Mouse (Mus musculus) neural tube, embryonic 11.5 days (tissue): ENCODE measurements around the gene Zbtb46. TPM values are rescaled to one million over a fixed set of nuclear protein-coding genes. Genes with fewer than 3 reads are reported as not detected.
"Not testable (repeated sequence)": the region's sequence is repeated elsewhere in the genome, so short reads cannot be mapped to it uniquely, and the experiment has no call there.

Experiments
- ATAC-seq: fragments of 200-750 bp; cut with Nextera tagmentation; 2 replicates; pipeline ENCODE4 v1.8.0; 2017; ENCODE audit warnings: moderate number of reproducible peaks, mild to moderate bottlenecking, moderate TSS enrichment, moderate library complexity; ENCODE audit not compliant: insufficient read depth, low FRiP score, low TSS enrichment
- DNase-seq: peaks from one replicate; pipeline ENCODE4 v3.0.0-alpha.2; 2015; ENCODE audit warnings: low spot score
- H3K27ac ChIP-seq: fragments of 300-500 bp; sonication (generic); 2 replicates; pipeline ENCODE4 v1.5.1; 2014; ENCODE audit warnings: low read depth, mild to moderate bottlenecking, low read length
- H3K27me3 ChIP-seq: fragments of 300-500 bp; sonication (generic); 2 replicates; pipeline ENCODE4 v1.6.1; 2014; ENCODE audit warnings: mild to moderate bottlenecking, low read length, mixed read lengths; ENCODE audit not compliant: control insufficient read depth, insufficient read depth
- H3K36me3 ChIP-seq: fragments of 300-500 bp; sonication (generic); 2 replicates; pipeline ENCODE4 v1.6.1; 2014; ENCODE audit warnings: mild to moderate bottlenecking, low read length, moderate library complexity, mixed read lengths; ENCODE audit not compliant: control insufficient read depth, insufficient read depth
- H3K4me1 ChIP-seq: fragments of 300-500 bp; sonication (generic); 2 replicates; pipeline ENCODE4 v1.6.1; 2014; ENCODE audit warnings: low read length, mixed read lengths; ENCODE audit not compliant: control insufficient read depth, insufficient read depth
- H3K4me2 ChIP-seq: fragments of 300-500 bp; sonication (generic); 2 replicates; pipeline ENCODE4 v1.6.1; 2014; ENCODE audit warnings: low read depth, mild to moderate bottlenecking, moderate library complexity
- H3K4me3 ChIP-seq: fragments of 300-500 bp; sonication (generic); 2 replicates; pipeline ENCODE4 v1.5.1; 2014; ENCODE audit warnings: low read depth, low read length
- H3K9ac ChIP-seq: fragments of 300-500 bp; sonication (generic); 2 replicates; pipeline ENCODE4 v1.6.1; 2014; ENCODE audit warnings: mild to moderate bottlenecking, low read length
- H3K9me3 ChIP-seq: fragments of 300-500 bp; sonication (generic); 2 replicates; pipeline ENCODE4 v1.6.1; 2016; ENCODE audit warnings: low read length; ENCODE audit not compliant: control insufficient read depth
- WGBS: fragments of 180-500 bp; shearing (Covaris S2); extraction: QIAGEN DNeasy Blood & Tissue Kit; methylation state at CpG from one replicate; pipeline ENCODE4 v1.1.7; 2014; 5-methylcytosine and 5-hydroxymethylcytosine counted together
- polyA plus RNA-seq: library from polyadenylated mRNA; unstranded; fragments of >200 nt; fragmentation: Nextera tagmentation; extraction: Ambion mirVana; gene quantifications from 2 replicates; pipeline ENCODE4 v1.2.1, GENCODE M21; 2014

Gene Zbtb46
- 20.2 and 21.9 TPM in 2 replicates for polyA plus RNA-seq

DNA sequence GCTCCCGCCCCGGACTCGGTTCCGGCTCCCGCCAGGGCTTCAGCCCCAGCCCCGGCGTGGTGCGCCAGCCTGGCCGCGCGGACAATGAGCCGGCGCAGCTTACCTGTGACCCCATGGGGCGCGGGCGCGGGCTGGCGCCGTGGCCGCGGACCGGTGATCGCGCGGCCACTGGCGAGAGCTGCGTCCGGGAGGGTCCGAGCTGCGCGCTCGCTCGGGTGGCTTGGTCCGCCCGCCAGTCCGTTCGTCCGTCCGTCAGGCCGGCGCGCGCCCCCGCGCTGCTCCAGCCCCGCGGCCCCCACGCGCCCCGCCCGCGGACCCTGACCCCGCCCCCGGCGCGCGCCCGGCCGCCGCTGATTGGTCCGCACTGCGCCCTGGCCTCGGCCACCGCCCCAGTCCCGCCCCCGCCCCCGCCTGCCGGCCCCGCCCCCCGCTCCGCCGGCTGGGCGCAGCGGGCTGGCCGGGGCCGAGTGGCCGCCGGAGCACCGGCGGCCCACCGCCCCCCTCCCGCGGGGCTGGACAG is at the start of gene Zbtb46:
Zbtb46 (minus strand) TSS at position 274 of the 520 bp plus-strand sequence.
- Histone ChIP-seq H3K27me3 (no peaks in the 10 kb centered on the region), H3K9ac (peak within 1 kb of the TSS; percentile 86), H3K9me3 (no peaks in the 10 kb centered on the region), H3K4me1 (peaks cover 7% of the 10 kb centered on the region), H3K4me3 (peak within 1 kb of the TSS; percentile 97), H3K4me2 (peak within 1 kb of the TSS; percentile 99), H3K27ac (peak within 1 kb of the TSS; percentile 82), H3K36me3 (no peaks in the 10 kb centered on the region)
- ATAC-seq (peak; percentile 91), DNase-seq (peak; percentile 88)
- under 1% methylated on average over 69 of the region's 83 CpGs for WGBS

DNA sequence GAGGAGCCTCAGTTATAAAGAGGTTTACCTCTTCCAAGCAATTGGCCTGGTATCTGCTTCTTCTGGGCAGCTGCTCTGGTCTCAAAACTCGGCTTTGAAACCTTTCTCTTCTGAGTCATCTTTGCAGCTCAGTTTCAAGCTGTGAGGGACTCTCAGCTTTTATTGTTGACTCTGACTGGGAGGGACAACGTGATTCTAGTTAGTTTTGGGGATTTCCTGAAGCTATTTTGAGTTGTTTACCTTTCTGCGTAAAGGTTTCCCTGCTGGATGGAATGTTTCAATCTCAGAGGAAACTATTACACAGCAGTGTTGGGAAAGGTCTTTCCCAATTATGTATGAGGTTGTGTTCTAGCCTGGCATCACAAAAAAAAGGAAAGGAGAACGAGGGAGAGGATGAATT is 39.4 kb upstream of the Zbtb46 start:
- peaks cover 5% of the 10 kb centered on the region for H3K36me3 ChIP-seq
- no peak overlapping the region for H3K4me2 ChIP-seq
- no peak overlapping the region for H3K9ac ChIP-seq
- H3K27me3 ChIP-seq = no peaks in the 10 kb centered on the region
- no peaks in the 10 kb centered on the region for H3K9me3 ChIP-seq
- no peak for DNase-seq
- WGBS = 77% methylated on average over 4 of the region's 4 CpGs
- H3K4me3 ChIP-seq = no peak overlapping the region
- H3K27ac ChIP-seq = no peak overlapping the region
- peaks cover 8% of the 10 kb centered on the region for H3K4me1 ChIP-seq
- no peak for ATAC-seq

DNA sequence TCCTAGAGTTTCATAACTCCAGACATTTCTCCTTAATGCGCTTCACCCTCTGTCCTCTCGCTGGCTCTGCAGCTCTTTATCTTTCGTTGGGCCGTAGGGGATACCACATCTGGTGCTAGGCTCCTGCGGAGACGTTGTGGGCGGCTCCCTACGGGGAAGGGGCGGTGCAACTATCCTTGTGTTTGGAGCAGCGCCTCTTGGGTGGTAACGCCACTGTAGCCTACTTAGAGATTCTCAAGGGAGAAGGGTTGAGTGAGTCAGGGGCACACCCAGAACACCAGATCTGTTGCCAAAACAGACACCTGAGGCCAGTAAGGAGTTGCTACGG is 38.3 kb upstream of the Zbtb46 start:
- Histone ChIP-seq H3K9ac (peak overlapping the region; percentile 94), H3K4me3 (peak overlapping the region; percentile 94), H3K27ac (peak overlapping the region; percentile 83; the same call in 1 of the 2 replicates), H3K36me3 (peaks cover 5% of the 10 kb centered on the region), H3K4me2 (peak overlapping the region; percentile 96), H3K27me3 (no peaks in the 10 kb centered on the region), H3K9me3 (no peaks in the 10 kb centered on the region), H3K4me1 (peaks cover 8% of the 10 kb centered on the region)
- DNase-seq (no peak), ATAC-seq (peak; percentile 39; the same call in 1 of the 2 replicates)
- WGBS = 0% methylated on average over 12 of the region's 12 CpGs

DNA sequence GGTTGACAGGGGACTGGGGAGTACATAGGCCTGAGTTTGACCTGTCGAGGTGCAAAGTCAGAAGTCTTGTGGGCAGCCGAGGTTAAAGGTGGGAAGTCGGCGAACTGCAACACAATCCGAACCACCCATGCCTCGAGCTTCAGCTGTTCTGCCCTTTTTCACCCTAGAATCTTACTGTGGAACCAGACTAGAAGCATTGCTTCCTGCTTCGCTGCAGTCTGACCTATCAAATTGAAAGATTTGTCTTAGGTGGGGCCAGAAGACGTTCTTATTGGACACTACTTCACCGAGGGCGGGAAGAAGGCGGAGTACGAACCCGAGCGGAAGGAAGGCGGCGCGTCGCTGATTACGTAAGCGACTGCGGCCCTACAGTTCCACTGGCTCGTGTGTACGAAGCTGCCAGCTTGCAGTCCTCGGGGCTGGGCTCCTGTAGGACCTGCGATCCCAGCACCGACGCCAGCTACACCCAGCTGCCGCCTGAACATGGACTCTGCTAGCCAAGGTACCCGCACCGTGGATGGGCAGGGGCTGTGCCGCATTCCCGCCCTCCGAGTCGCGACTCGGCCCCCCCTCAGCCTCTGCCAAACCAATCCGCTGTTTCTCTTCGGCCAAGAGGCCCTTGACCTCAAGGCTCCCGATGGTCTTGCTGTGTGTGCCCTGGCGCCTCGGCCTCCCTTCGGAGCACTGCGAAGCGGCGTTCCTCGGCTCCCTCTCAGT is 37.8 kb upstream of the Zbtb46 start, which contains the start of gene Tpd52l2:
Tpd52l2 (plus strand) TSS at position 312 of the 717 bp plus-strand sequence.
- Histone ChIP-seq H3K36me3 (peaks cover 5% of the 10 kb centered on the region), H3K4me2 (peak within 1 kb of the TSS; percentile 96), H3K4me1 (peaks cover 8% of the 10 kb centered on the region), H3K27me3 (no peaks in the 10 kb centered on the region), H3K4me3 (peak within 1 kb of the TSS; percentile 94), H3K9ac (peak within 1 kb of the TSS; percentile 94), H3K9me3 (no peaks in the 10 kb centered on the region), H3K27ac (peak within 1 kb of the TSS; percentile 83; the same call in 1 of the 2 replicates)
- peak; percentile 97 for ATAC-seq
- 0% methylated on average over 45 of the region's 46 CpGs for WGBS
- peak; percentile 94 for DNase-seq

DNA sequence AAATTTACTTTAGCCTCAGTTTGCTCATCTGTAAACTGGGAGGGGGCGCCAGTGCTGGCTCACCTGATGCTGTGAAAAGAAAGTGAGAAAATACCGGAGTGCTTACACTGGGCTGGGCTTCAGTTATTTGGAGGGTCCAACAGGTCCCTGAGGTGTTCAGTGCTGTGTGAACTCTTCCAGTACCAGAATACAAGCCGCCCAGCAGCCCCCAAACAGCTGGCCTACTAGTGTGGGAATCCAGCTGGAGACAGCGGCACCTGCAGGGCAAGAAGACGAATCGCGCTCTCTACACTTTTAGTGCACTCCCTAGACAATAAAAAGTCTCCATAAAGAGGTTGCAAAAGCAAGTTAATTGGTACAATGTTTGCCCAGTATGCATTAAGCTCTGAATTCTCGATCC is 37.1 kb upstream of the Zbtb46 start:
- H3K4me3 ChIP-seq = peak overlapping the region; percentile 94
- H3K9me3 ChIP-seq = no peaks in the 10 kb centered on the region
- H3K4me2 ChIP-seq = peak overlapping the region; percentile 96
- H3K9ac ChIP-seq = peak overlapping the region; percentile 57
- H3K27me3 ChIP-seq = no peaks in the 10 kb centered on the region
- WGBS = 10% methylated on average over 8 of the region's 8 CpGs
- peaks cover 8% of the 10 kb centered on the region for H3K4me1 ChIP-seq
- H3K27ac ChIP-seq = 0 out of 2 replicates have a peak overlapping the region, but pooled peaks have one; percentile 54
- peaks cover under 1% of the 10 kb centered on the region for H3K36me3 ChIP-seq
- ATAC-seq (peak; percentile 56), DNase-seq (peak; percentile 71)

DNA sequence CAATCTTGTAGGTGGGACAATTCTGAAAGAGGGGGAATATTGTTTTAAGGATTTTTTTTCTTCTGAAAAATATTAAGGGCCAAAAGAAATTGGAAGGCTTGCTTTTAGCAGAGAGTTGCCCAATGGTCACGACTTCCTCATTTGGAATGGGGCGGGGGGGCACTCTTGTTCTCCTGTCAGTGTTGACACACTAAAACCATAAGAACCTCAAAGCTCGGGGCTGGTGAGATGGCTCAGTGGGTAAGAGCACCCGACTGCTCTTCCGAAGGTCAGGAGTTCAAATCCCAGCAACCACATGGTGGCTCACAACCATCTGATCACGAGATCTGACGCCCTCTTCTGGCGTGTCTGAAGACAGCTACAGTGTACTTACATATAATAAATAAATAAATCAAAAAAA is 36.6 kb upstream of the Zbtb46 start:
- not testable (repeated sequence) for H3K4me2 ChIP-seq

DNA sequence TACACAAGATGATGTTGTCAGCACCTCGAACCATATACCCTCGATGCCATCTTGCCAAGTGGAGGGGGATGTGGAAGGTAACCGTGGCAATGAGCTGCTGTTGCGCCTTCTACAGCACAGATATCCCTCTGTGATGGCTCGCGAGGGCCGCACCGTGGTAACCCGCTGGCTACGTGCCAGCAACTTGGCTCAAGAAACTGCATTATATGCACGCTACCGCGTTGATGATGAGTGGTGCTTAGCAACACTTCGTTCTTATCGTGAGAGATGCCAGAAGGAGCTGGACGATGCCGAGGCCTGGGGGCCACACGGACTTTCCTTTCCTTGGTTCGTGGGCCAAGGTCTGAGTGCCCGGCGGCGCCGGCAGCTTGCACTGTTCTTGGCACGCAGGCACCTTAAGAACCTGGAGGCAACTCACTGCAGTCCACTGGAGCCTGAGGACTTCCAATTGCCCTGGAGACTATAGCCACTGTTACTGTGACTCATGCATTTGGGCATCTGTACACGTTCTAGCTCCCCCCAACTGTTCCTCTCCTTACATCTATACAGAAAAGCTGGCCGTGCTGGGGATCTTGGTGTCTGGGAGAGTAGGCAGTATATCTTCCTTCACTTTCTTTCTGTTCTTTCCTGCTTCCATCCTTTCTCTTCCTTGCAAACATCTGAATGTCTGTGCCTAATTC is 35.2 kb upstream of the Zbtb46 start:
- H3K27ac ChIP-seq = no peak overlapping the region
- H3K4me1 ChIP-seq = peaks cover 8% of the 10 kb centered on the region
- 84% methylated on average over 26 of the region's 26 CpGs for WGBS
- no peaks in the 10 kb centered on the region for H3K36me3 ChIP-seq
- no peak for DNase-seq
- no peak for ATAC-seq
- H3K4me3 ChIP-seq = no peak overlapping the region
- H3K9ac ChIP-seq = no peak overlapping the region
- no peaks in the 10 kb centered on the region for H3K9me3 ChIP-seq
- H3K27me3 ChIP-seq = no peaks in the 10 kb centered on the region
- H3K4me2 ChIP-seq = no peak overlapping the region

More for the DNA sequence above, 36.6 kb upstream of the Zbtb46 start:
- not testable (repeated sequence) for H3K36me3 ChIP-seq, H3K27ac ChIP-seq, ATAC-seq, H3K4me3 ChIP-seq, H3K9ac ChIP-seq, H3K9me3 ChIP-seq, H3K4me1 ChIP-seq, H3K27me3 ChIP-seq, DNase-seq
- 65% methylated on average over 8 of the region's 8 CpGs for WGBS

DNA sequence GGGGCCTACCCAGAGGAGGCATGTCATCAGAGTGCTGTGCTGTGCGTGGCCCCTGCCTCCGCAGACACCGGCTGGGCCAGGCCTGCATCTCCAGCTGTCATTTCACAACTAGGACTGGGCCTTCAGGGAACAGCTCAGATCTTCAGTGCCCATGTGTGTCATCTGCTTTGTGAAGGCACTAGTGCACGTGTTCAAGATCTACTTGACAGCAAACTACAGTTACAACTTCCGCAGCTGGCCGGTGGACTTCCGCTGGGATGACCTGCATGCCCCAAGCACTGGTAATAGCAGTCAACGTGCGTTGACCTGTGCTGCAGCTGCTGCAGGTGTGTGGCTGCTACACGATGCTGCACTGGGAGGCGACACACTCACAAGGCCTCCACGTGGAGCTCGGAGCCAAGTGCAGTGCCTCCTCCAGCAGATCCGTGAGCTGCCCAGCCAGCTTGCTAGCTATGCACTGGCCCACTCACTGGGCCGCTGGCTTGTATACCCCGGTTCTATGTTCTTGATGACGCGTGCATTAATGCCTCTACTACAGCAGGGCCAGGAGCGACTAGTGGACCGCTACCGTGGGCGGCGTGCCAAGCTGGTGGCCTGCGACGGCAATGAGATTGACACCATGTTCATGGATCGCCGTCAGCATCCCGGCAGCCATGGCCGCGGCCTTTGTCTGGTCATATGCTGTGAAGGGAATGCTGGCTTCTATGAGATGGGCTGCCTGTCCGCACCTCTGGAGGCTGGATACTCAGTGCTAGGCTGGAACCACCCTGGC is 34.1 kb upstream of the Zbtb46 start, which contains the start of gene Abhd16b:
Abhd16b (plus strand) TSS at position 51 of the 772 bp plus-strand sequence.
- no peaks in the 10 kb centered on the region for H3K27me3 ChIP-seq
- H3K9ac ChIP-seq = no peak within 1 kb of the TSS
- ATAC-seq = no peak
- H3K9me3 ChIP-seq = no peaks in the 10 kb centered on the region
- DNase-seq = no peak
- no peaks in the 10 kb centered on the region for H3K36me3 ChIP-seq
- H3K4me2 ChIP-seq = no peak within 1 kb of the TSS
- no peak within 1 kb of the TSS for H3K27ac ChIP-seq
- H3K4me1 ChIP-seq = peaks cover 5% of the 10 kb centered on the region
- no peak within 1 kb of the TSS for H3K4me3 ChIP-seq
- WGBS = 84% methylated on average over 31 of the region's 31 CpGs
